Mouse (Mus musculus): ENCODE measurements around the gene Actl7b.

Gene Actl7b

DNA sequence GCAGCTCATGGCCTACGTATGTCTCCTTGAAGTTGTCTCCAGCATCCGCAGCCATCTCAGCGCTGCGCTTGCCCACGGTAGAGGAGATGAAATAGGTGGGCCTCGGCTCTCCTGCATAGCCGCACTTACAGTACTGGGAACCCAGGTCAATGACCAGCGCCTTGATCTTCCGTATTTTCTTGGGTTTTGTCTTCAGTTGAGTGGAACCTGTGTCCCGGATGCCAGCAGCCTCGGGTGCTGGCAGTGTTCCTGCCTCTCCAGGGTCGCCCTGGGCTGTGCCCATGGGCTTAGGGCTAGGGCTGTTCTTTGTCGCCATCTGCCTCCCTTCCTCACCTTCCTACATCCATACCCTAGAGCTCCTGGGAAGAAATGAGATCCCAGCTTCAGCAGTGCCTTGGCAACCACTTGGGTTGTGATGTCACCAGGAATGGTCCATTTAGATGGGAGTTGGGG is at the start of gene Actl7b:
Actl7b (minus strand) TSS at position 403 of the 453 bp plus-strand sequence.
- in situ Hi-C loops (cut with MseI, MboI), result no loop called here

GRCm38 (mm10) chr4:56771065-56771464 is 29.8 kb upstream of the Actl7b start:
- in situ Hi-C loops (cut with MseI, MboI), result no loop called here

DNA sequence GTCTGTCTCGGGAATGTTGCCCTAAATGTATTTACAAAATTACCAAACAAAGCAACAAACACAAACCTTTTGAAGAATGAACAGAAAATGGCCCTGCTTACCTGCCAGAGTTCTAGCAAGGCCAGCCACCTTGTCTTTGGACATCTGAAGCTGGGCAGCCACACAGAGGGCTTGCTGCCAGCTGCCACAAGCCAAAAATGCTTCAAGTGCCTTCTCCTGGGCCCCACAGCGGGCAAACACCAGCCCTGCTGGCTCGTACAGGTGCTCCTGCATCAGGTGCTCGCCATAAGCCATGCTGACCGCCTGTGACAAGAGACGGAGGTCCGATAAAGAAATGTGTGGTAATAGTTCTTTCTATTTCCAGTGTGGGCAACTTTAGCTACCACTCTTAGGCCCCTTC is 27.7 kb upstream of the Actl7b start:
- in situ Hi-C loops (cut with MseI, MboI), result no loop called here

GRCm38 (mm10) chr4:56767861-56768284 is 26.6 kb upstream of the Actl7b start:
- in situ Hi-C loops (cut with MseI, MboI), result no loop called here

GRCm38 (mm10) chr4:56757693-56758092 is 16.4 kb upstream of the Actl7b start:
- in situ Hi-C loops (cut with MseI, MboI), result no loop called here

DNA sequence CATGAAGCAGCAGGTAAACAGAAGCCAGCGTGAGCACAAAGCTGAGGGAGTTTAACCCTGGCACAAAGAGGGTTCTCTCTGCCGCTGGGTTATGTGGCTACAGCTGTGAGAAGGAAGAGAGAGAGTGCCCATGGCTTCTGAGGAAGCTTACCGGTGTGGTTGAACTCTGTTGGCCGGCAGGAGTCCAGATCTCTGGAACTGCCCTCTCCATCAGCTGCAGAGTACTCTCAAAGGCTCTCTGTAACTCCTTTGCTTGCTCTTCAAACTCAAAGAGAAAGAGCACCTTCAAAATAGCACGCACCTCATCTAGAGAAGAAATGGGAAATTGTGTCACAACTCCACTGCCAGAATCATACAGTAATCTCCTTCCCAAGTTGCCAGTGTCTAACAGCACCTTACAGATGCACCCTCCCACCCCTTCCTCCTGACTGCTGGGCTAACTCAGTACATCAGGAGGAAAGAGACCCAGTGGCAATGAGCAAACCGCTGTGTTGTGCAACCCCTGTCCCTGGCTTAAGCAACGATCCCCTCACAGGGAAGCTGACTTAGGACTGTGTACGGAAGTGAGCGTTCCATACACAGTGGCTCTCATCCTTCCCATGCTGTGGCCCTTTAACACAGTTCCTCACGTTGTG is 15.8 kb upstream of the Actl7b start:
- in situ Hi-C loops (cut with MseI, MboI), result no loop called here

DNA sequence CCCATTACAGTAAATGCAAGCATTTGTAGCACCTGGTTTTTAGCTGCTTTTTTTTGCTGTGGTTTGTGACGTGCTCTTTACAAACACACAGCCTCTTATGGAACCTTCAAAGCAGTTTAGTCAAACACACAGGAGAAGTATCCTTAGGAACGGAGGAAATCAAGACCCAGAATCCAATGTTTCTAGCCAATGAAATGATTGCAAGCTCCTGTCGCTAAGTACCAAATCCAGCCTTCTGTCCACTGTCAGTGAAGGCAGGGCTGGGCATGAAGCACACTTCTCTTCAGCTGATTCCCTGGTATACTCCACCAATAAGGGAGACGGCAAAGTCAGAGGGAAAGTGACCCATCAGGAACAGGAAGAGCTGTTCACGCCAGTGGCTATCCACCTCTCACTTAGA is 14.8 kb upstream of the Actl7b start:
- in situ Hi-C loops (cut with MseI, MboI), result no loop called here

- in situ Hi-C loops (cut with MseI, MboI), result no loop called here
Measured at GRCm38 (mm10) chr4:56747456-56747855, 6.2 kb upstream of the Actl7b start.

GRCm38 (mm10) chr4:56746345-56746744 is 5.1 kb upstream of the Actl7b start:
- in situ Hi-C loops (cut with MseI, MboI), result no loop called here

DNA sequence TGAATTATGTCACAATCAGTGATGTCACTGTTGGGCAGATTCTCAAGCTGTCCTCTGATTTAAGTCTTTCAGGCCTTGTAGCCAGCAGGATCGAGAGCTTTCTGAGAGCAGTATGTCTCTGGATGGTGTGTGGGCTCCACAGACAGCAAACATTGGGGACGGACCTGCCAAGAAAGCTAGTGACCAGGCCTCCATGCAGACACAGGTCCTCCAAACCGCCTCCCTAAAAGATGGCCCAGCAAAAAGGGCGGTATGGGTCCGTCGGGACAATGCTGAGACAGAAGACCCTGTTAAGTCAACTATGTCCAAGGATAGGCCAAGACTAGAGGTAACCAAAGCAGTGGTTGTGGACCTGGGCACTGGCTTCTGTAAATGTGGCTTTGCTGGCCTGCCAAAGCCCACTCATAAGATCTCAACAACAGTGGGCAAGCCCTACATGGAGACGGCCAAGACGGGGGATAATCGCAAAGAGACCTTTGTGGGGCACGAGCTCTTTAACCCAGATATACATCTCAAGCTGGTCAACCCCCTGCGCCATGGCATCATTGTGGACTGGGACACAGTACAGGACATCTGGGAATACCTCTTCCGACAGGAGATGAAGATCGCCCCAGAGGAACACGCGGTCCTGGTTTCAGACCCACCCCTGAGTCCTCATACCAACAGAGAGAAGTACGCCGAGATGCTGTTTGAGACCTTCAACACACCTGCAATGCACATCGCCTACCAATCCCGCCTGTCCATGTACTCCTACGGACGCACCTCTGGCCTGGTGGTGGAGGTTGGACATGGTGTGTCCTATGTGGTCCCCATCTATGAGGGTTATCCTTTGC is 2.3 kb upstream of the Actl7b start, which contains the start of gene Actl7a:
Actl7a (plus strand) TSS at position 51 of the 833 bp plus-strand sequence.
- in situ Hi-C loops (cut with MseI, MboI), result no loop called here

- in situ Hi-C loops (cut with MseI, MboI), result no loop called here
Measured at GRCm38 (mm10) chr4:56742698-56743097, 1.5 kb upstream of the Actl7b start.

DNA sequence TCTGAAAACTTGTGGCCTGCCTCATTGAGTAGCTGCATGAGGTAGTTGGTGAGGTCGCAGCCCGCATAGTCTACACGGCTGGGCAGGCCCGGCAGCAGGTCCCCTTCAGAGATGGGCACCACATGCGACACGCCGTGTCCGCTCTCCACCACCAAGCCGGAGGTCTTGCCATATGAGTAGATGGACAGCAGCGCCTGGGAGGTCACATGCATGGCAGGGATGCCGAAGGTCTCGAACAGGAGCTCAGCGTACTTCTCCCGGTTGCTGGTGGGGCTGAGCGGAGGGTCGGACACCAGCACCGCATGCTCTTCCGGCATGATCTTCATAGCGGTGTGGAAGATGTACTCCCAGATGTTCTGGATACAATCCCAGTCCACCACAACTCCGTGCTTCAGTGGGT is 632 bp downstream of the Actl7b start:
- in situ Hi-C loops (cut with MseI, MboI), result no loop called here

DNA sequence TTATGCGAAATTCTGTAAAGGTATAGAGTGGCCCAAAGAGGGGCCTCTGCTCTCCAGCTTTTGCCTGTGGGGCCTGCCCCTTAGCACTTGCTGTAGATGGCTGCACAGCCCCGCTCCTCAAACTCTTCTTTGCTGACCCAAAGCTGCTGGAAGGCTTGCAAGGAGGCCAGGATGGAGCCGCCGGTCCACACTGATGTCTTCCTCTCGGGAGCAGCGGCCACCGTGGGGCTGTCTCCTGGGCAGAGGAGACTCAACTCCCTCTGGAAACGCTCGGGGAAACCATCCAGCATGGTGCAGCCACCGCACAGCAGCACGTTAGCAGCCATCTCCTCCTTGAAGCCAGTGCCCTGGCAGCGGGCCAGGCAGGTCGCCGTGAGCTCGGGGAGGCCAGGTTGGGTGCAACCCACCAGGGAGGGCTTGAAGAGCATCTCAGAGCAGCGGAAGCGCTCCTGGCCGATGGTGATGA is 1.2 kb downstream of the Actl7b start, which contains the start of gene Gm26657:
Gm26657 (plus strand) TSS at position 51 of the 466 bp plus-strand sequence.
- in situ Hi-C loops (cut with MseI, MboI), result no loop called here

DNA sequence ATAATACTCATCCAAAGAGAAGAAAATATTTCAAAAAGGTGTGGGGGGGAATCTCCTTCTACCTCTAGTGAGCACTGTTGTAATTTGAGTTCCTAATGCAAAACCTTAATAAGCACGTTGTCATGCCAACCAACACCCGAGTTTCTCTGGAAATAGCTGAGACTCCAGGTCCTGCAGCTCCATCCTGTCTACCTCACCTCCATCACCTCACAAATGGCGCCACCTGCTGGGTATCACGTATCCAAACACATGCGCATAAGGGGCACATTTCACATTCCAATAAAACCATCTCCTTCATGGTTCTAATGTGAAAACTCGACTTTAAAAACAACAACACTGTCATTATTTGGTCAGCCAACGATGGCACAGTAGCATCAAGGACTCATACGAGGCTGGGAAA is 15.4 kb downstream of the Actl7b start:
- in situ Hi-C loops (cut with MseI, MboI), result no loop called here

GRCm38 (mm10) chr4:56723237-56723636 is 18.0 kb downstream of the Actl7b start:
- in situ Hi-C loops (cut with MseI, MboI), result no loop called here

GRCm38 (mm10) chr4:56722346-56722745 is 18.9 kb downstream of the Actl7b start:
- in situ Hi-C loops (cut with MseI, MboI), result no loop called here

GRCm38 (mm10) chr4:56721469-56721868 is 19.8 kb downstream of the Actl7b start:
- in situ Hi-C loops (cut with MseI, MboI), result no loop called here

- in situ Hi-C loops (cut with MseI, MboI), result no loop called here
Measured at GRCm38 (mm10) chr4:56720403-56720802, 20.8 kb downstream of the Actl7b start.

DNA sequence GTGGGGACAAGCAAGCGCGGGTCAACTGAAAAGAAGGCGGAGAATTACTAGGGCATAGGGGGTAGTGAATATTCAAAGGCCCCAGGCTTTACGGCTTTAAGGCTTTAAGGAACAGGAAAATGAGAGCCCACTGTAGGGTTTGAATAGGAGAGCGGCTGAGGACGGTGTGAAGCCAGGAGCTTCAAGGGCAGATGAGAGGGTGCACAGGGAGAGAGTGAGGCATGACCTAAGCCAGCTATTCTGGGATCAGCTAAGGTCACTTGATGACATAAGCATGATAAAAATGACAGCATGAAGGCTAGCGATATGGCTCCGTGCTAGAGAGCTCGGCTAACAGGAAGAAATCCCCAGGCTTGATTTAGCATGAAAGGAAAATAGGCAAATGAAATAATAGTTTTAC is 21.8 kb downstream of the Actl7b start:
- in situ Hi-C loops (cut with MseI, MboI), result no loop called here

- in situ Hi-C loops (cut with MseI, MboI), result no loop called here
Measured at GRCm38 (mm10) chr4:56718573-56719442, 22.4 kb downstream of the Actl7b start.

DNA sequence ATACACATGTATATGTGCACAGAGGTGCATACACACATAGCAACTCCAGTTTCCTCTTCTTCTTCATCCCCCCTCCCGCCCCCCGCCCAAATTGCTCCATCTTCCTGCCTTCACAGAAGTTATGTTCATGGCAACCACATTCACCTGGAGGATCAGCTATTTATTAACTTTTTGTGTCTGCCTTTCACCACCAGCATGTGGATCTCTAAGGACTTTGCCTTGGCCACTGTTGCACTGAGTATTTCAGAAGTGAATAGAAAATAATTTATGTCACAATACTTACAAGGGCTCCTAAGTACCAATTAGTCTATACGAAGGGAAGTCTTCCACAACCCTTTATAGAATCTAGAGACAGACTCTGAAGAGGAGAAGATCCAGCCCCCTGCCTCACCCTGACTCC is 23.3 kb downstream of the Actl7b start:
- in situ Hi-C loops (cut with MseI, MboI), result no loop called here

DNA sequence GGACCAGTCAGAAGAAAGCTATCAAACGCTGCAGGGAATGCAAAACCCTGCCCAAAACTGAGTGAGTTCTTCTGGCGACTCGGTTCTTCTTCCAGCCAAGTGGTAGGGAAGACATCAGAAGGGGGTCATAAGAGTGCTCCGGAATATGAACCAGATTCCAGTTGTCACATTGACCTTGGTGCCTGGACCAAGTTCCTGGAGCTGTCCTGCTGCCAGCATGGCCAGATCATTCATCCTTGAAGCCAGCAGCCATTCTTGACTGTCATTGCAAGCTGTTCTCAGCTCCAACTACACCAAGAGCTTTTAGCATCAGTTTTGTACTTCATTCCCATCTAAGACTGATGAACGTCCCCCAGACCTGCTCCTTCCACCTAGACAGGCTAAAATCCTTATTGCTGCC is 24.4 kb downstream of the Actl7b start:
- in situ Hi-C loops (cut with MseI, MboI), result no loop called here

Data from mouse trophoblast stem cell (cell line).